Mouse (Mus musculus): Measurements from ENCODE around the gene Golt1a. TPM values are rescaled to one million over a fixed set of nuclear protein-coding genes. Genes with fewer than 3 reads are reported as not detected.

The Golt1a gene
- total and polyA plus RNA-seq, 3 experiments = not detected

GRCm38 (mm10) chr1:133371431-133371830, 61.8 kb downstream of the Golt1a start:
- Histone ChIP-seq H3K4me3 (ENCODE audit: control insufficient read depth in 1 of 2, insufficient read depth in 1 of 2, low read depth in 2 of 2, low read length in 2 of 2) (no peak overlapping the region), H3K9me3 (replicated peaks; ENCODE audit: insufficient read depth, low read length) (no peaks in the 10 kb centered on the region), H3K4me1 (ENCODE audit: control insufficient read depth in 1 of 2, insufficient read depth in 2 of 2, low read length in 2 of 2) (peaks cover 0 to 3% of the 10 kb centered on the region in 2 experiments; a peak in 2 of 4 replicates), H3K79me2 (ENCODE audit: control insufficient read depth, insufficient read depth, low read length, poor library complexity) (no peaks in the 10 kb centered on the region), H3K36me3 (ENCODE audit: control insufficient read depth in 1 of 2, insufficient read depth in 2 of 2, low read length in 2 of 2) (no peaks in the 10 kb centered on the region), H3K27me3 (ENCODE audit: control insufficient read depth in 1 of 2, insufficient read depth in 2 of 2, low read length in 2 of 2) (peaks cover 3 to 6% of the 10 kb centered on the region in 2 experiments), H3K9ac (ENCODE audit: control insufficient read depth, low read depth, low read length, poor library complexity, severe bottlenecking) (no peak overlapping the region), H3K27ac (ENCODE audit: control insufficient read depth, low read depth, low read length) (no peak overlapping the region)
- TF ChIP-seq RCOR1 (IDR thresholded peaks at IDR 0.05; ENCODE audit: low read depth, low read length) (no peak), JUND (IDR thresholded peaks at IDR 0.05; ENCODE audit: low read depth, low read length) (no peak), ZMIZ1 (IDR thresholded peaks at IDR 0.05; ENCODE audit: low read depth, low read length) (no peak), GABPA (IDR thresholded peaks at IDR 0.05; ENCODE audit: low read depth, low read length) (no peak), EP300 (IDR thresholded peaks at IDR 0.05; ENCODE audit: low read depth in 1 of 2, low read length in 2 of 2) (no peak)
- no peak for DNase-seq (ENCODE audit: low read depth, low spot score)

- Histone ChIP-seq H3K79me2 (ENCODE audit: control insufficient read depth, insufficient read depth, low read length, poor library complexity) (no peaks in the 10 kb centered on the region), H3K36me3 (ENCODE audit: control insufficient read depth in 1 of 2, insufficient read depth in 2 of 2, low read length in 2 of 2) (no peaks in the 10 kb centered on the region), H3K4me3 (ENCODE audit: control insufficient read depth in 1 of 2, insufficient read depth in 1 of 2, low read depth in 2 of 2, low read length in 2 of 2) (no peak overlapping the region), H3K27me3 (ENCODE audit: control insufficient read depth in 1 of 2, insufficient read depth in 2 of 2, low read length in 2 of 2) (peaks cover 3 to 6% of the 10 kb centered on the region in 2 experiments), H3K9me3 (replicated peaks; ENCODE audit: insufficient read depth, low read length) (no peaks in the 10 kb centered on the region), H3K27ac (ENCODE audit: control insufficient read depth, low read depth, low read length) (no peak overlapping the region), H3K4me1 (ENCODE audit: control insufficient read depth in 1 of 2, insufficient read depth in 2 of 2, low read length in 2 of 2) (no peaks in the 10 kb centered on the region), H3K9ac (ENCODE audit: control insufficient read depth, low read depth, low read length, poor library complexity, severe bottlenecking) (no peak overlapping the region)
- no peak for DNase-seq (ENCODE audit: low read depth, low spot score)
- TF ChIP-seq USF2 (IDR thresholded peaks at IDR 0.05; ENCODE audit: borderline replicate concordance in 1 of 2, insufficient read depth in 1 of 2, low read depth in 1 of 2, low read length in 2 of 2) (no peak), JUND (IDR thresholded peaks at IDR 0.05; ENCODE audit: low read depth, low read length) (no peak), ZC3H11A (IDR thresholded peaks at IDR 0.05; ENCODE audit: low read depth, low read length) (no peak), MYC (IDR thresholded peaks at IDR 0.05; ENCODE audit: low read depth, low read length) (no peak), KAT2A (conservative IDR thresholded peaks at IDR 0.05; ENCODE audit: low read depth, low read length) (no peak), TCF12 (IDR thresholded peaks at IDR 0.05; ENCODE audit: low read depth, low read length) (no peak), SMC3 (IDR thresholded peaks at IDR 0.05; ENCODE audit: low read depth, low read length) (no peak), MAZ (IDR thresholded peaks at IDR 0.05; ENCODE audit: low read depth, low read length) (no peak), MAX (IDR thresholded peaks at IDR 0.05; ENCODE audit: low read length) (no peak), E2F4 (IDR thresholded peaks at IDR 0.05; ENCODE audit: borderline replicate concordance, low read depth, low read length) (no peak), NELFE (IDR thresholded peaks at IDR 0.05; ENCODE audit: low read depth, low read length) (no peak), TAL1 (IDR thresholded peaks at IDR 0.05; ENCODE audit: low read length) (no peak), SIN3A (IDR thresholded peaks at IDR 0.05; ENCODE audit: low read length) (no peak), POLR2AphosphoS5 (IDR thresholded peaks at IDR 0.05; ENCODE audit: borderline replicate concordance, low read depth, low read length) (no peak), ETS1 (IDR thresholded peaks at IDR 0.05; ENCODE audit: low read depth, low read length) (no peak), POLR2A (IDR thresholded peaks at IDR 0.05; ENCODE audit: control insufficient read depth in 1 of 2, insufficient read depth in 1 of 2, low read depth in 1 of 2, low read length in 2 of 2, poor library complexity in 1 of 2) (no peak), RAD21 (IDR thresholded peaks at IDR 0.05; ENCODE audit: low read depth, low read length) (no peak), MAFK (IDR thresholded peaks at IDR 0.05; ENCODE audit: borderline replicate concordance, low read depth, low read length) (no peak), RCOR1 (IDR thresholded peaks at IDR 0.05; ENCODE audit: low read depth, low read length) (no peak)
These were observed 62.5 kb downstream of the Golt1a start for GRCm38 (mm10) chr1:133372113-133372512.

Other genes starting within 250 kb of the Golt1a start
- 53.1 and 60.9 TPM in 2 replicates for gene Ppp1r15b, start 178.7 kb upstream of the Golt1a start, total RNA-seq (2012; rRNA removed)
- 10 to 100 TPM in 1 of 2 experiments, not detected in 1; 56.3 TPM for gene Ppp1r15b, start 178.7 kb upstream of the Golt1a start, polyA plus RNA-seq (2012; ENCODE audit: insufficient read depth in 1 of 2, insufficient read length in 2 of 2, low read depth in 1 of 2, low replicate concordance in 2 of 2, missing spikeins in 1 of 2)
- gene Plekha6, start 145.6 kb upstream of the Golt1a start, total RNA-seq (2012; rRNA removed) = 11.8 and 14.5 TPM in 2 replicates
- 10 to 100 TPM in 1 of 2 experiments, not detected in 1; 28.5 TPM for gene Plekha6, start 145.6 kb upstream of the Golt1a start, polyA plus RNA-seq (2012; ENCODE audit: insufficient read depth in 1 of 2, insufficient read length in 2 of 2, low read depth in 1 of 2, low replicate concordance in 2 of 2, missing spikeins in 1 of 2)
- gene Kiss1, start 12.1 kb downstream of the Golt1a start, total RNA-seq (2012; rRNA removed) = not detected in 2 replicates
- gene Kiss1, start 12.1 kb downstream of the Golt1a start, polyA plus RNA-seq (2012; ENCODE audit: insufficient read depth in 1 of 2, insufficient read length in 2 of 2, low read depth in 1 of 2, low replicate concordance in 2 of 2, missing spikeins in 1 of 2) = not detected
- 6.9 and 7.1 TPM in 2 replicates for gene Ren1, start 40.7 kb downstream of the Golt1a start, total RNA-seq (2012; rRNA removed)
- 10 to 100 TPM in 1 of 2 experiments, not detected in 1; 16.8 TPM for gene Ren1, start 40.7 kb downstream of the Golt1a start, polyA plus RNA-seq (2012; ENCODE audit: insufficient read depth in 1 of 2, insufficient read length in 2 of 2, low read depth in 1 of 2, low replicate concordance in 2 of 2, missing spikeins in 1 of 2)
- gene Etnk2, start 53.8 kb downstream of the Golt1a start, total RNA-seq (2012; rRNA removed) = 0.08 TPM in 1 of 2 replicates, not detected in the other
- under 1 TPM in 1 of 2 experiments, not detected in 1; 0.06 TPM for gene Etnk2, start 53.8 kb downstream of the Golt1a start, polyA plus RNA-seq (2012; ENCODE audit: insufficient read depth in 1 of 2, insufficient read length in 2 of 2, low read depth in 1 of 2, low replicate concordance in 2 of 2, missing spikeins in 1 of 2)
- gene Sox13, start 114.6 kb downstream of the Golt1a start, total RNA-seq (2012; rRNA removed) = not detected in 2 replicates
- gene Sox13, start 114.6 kb downstream of the Golt1a start, polyA plus RNA-seq (2012; ENCODE audit: insufficient read depth in 1 of 2, insufficient read length in 2 of 2, low read depth in 1 of 2, low replicate concordance in 2 of 2, missing spikeins in 1 of 2) = under 1 TPM in 1 of 2 experiments, not detected in 1; 0.03 TPM

Measured in MEL (cell line).